Mouse (Mus musculus) ES-Bruce4 (cell line): ENCODE data around the gene Gm10134. TPM values are rescaled to one million over a fixed set of nuclear protein-coding genes. Genes with fewer than 3 reads are reported as not detected.

Source experiments
- H3K27ac ChIP-seq: 2 replicates; pipeline ENCODE4 v1.5.1; 2012; ENCODE audit warnings: low read length, inconsistent platforms; ENCODE audit not compliant: insufficient read depth
- H3K27me3 ChIP-seq: 2 replicates; pipeline ENCODE4 v1.6.1; 2012; ENCODE audit warnings: mild to moderate bottlenecking, low read length, inconsistent platforms; ENCODE audit not compliant: control insufficient read depth, poor library complexity, insufficient read depth, severe bottlenecking
- H3K36me3 ChIP-seq: 2 replicates; pipeline ENCODE4 v1.6.1; 2012; ENCODE audit warnings: inconsistent platforms, mild to moderate bottlenecking, low read length, moderate library complexity; ENCODE audit not compliant: control insufficient read depth, poor library complexity, insufficient read depth, severe bottlenecking
- H3K4me1 ChIP-seq: one replicate; pipeline ENCODE4 v1.8.1; 2011; ENCODE audit warnings: low read length; ENCODE audit not compliant: control insufficient read depth, insufficient read depth
- H3K4me3 ChIP-seq: 2 replicates; pipeline ENCODE4 v1.5.1; 2011; ENCODE audit warnings: low read depth, mild to moderate bottlenecking, low read length
- H3K9ac ChIP-seq: 2 replicates; pipeline ENCODE4 v1.6.1; 2012; ENCODE audit warnings: low read depth, mild to moderate bottlenecking, inconsistent platforms; ENCODE audit not compliant: poor library complexity, severe bottlenecking
- H3K9me3 ChIP-seq: replicated peaks from 2 replicates; pipeline ENCODE4 v1.6.1; 2012; ENCODE audit warnings: mild to moderate bottlenecking, low read length, inconsistent platforms; ENCODE audit not compliant: control insufficient read depth, poor library complexity, insufficient read depth, severe bottlenecking
- CTCF ChIP-seq: IDR thresholded peaks from one replicate; pipeline ENCODE4 v1.8.1; 2011; ENCODE audit warnings: low read depth, low read length
- EP300 ChIP-seq: IDR thresholded peaks from 2 replicates; pipeline ENCODE4 v1.6.1; 2011; ENCODE audit warnings: low read depth, low read length; ENCODE audit not compliant: insufficient read depth
- POLR2A ChIP-seq: IDR thresholded peaks from one replicate; pipeline ENCODE4 v1.8.1; 2011; ENCODE audit warnings: low read length; ENCODE audit not compliant: insufficient read depth
- polyA plus RNA-seq: library from polyadenylated mRNA; stranded (reverse); fragments of >200 nt; gene quantifications from 2 replicates; pipeline ENCODE4 v1.2.4, GENCODE M21; 2011; ENCODE audit warnings: low read depth; ENCODE audit not compliant: missing spikeins, insufficient read depth, insufficient read length

Gene Gm10134
- polyA plus RNA-seq, 1 experiment, result 2.8 TPM

DNA sequence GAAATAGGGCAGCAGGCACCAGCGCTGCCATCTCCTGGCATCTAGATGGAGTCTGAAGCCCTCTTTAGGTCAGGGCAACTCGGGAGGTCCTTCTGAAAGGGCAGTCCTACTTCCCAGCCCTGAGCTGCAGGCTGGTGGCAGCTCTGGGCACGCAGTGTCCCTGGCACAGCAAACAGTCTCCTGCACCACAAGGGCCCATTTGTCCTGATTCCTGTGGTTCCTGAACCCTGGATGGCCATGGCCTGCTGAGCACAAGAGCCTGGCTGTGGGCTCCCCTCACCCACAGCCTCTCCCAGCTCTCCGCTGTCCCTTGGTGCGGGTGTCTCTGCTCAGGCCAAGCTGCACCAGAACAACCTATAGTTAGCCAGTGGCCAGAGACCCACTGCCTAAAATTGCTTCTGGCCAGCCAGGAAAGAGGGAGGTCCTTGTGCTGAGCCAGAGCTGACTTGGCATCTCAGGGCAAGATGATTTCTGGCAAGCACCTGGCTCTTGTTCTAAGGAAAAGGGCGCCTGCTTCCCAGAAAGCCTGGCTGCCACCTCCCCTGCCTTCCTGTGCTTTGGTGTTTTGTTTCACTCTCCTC is 15.8 kb downstream of the Gm10134 start:
- TF ChIP-seq POLR2A (no peak), CTCF (no peak), EP300 (no peak)
- H3K36me3 ChIP-seq, result no peaks in the 10 kb centered on the region
- H3K27ac ChIP-seq, result no peak overlapping the region
- no peaks in the 10 kb centered on the region for H3K27me3 ChIP-seq
- no peak overlapping the region for H3K9ac ChIP-seq
- peaks cover 7% of the 10 kb centered on the region for H3K4me1 ChIP-seq
- no peak overlapping the region for H3K4me3 ChIP-seq
- no peaks in the 10 kb centered on the region for H3K9me3 ChIP-seq

DNA sequence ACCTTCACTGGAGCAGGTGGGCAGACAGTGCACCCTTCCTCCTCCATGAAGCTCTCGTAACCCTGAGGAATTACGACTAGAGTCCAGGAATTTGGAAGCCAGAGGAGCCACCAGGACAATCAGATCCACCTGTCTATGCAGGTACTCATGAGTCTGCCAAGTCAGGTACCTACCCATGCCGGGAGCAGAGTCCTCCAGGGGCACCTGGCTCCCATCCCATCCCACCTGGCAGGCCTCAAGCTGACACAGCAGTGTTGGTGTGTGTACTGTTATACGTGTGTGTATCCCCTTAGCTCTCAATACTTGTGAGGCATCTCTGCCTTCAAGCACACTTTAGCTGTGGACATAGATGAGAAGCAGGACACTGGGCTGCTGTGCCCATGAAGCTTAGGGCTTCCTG is 16.3 kb downstream of the Gm10134 start:
- H3K27ac ChIP-seq, result no peak overlapping the region
- peaks cover 7% of the 10 kb centered on the region for H3K4me1 ChIP-seq
- no peak overlapping the region for H3K9ac ChIP-seq

DNA sequence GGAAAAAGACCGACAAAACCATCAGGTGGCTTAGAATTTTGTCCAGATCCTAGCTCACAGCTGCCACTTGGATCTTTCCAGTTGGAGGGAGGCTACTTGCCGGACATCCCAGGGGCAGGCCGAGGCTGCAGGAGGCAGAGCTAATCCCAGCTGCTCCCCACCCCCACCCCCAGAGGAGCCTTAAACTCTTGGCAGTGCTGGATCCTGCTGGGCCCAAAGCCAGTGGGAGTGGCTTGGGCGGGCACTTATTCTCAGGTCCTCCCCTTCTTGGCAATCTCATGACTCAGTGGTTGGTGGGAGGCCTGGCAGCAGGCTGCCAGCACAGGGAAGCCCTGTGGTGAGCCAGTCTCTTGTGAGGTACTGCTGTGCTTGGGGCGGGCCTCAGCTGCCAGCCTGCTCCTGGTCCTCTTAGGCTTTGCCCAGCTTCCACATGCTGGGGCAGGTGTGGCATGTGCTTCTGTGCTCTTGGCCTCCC is 17.8 kb downstream of the Gm10134 start:
- TF ChIP-seq EP300 (0 out of 2 replicates have a peak, but pooled peaks have one; percentile 6), CTCF (no peak)
- H3K27me3 ChIP-seq, result no peaks in the 10 kb centered on the region
- H3K4me3 ChIP-seq, result no peak overlapping the region
- no peak overlapping the region for H3K9ac ChIP-seq
- no peaks in the 10 kb centered on the region for H3K36me3 ChIP-seq
- no peaks in the 10 kb centered on the region for H3K9me3 ChIP-seq
- H3K27ac ChIP-seq, result no peak overlapping the region
- H3K4me1 ChIP-seq, result peaks cover 4% of the 10 kb centered on the region

More for the DNA sequence above, 16.3 kb downstream of the Gm10134 start:
- Histone ChIP-seq H3K27me3 (no peaks in the 10 kb centered on the region), H3K4me3 (no peak overlapping the region), H3K9me3 (no peaks in the 10 kb centered on the region), H3K36me3 (no peaks in the 10 kb centered on the region)
- TF ChIP-seq EP300, result no peak
- no peak for TF ChIP-seq CTCF
- TF ChIP-seq POLR2A, result no peak

DNA sequence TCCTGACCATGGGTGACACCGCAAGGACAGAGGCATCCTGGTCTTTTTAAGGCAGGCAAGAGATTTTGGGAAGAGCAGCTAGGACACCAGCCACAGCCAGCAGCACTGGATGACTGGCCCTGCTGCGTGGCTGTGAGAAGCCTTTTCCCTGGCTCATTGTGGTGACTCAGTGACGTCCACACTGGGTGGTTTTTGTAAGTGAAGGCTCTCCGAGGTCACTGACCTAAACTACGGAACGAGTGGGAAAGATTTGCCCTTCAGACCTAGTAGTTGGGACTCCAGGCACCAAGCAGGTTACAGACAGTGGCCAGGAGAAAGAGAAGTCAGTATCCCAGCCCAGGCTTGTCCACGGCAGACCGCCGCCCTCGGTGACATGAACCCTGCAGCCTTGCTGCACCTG is 18.5 kb downstream of the Gm10134 start:
- H3K4me3 ChIP-seq, result no peak overlapping the region
- H3K27ac ChIP-seq, result 0 out of 2 replicates have a peak overlapping the region, but pooled peaks have one; percentile 5
- no peaks in the 10 kb centered on the region for H3K36me3 ChIP-seq
- peaks cover 2% of the 10 kb centered on the region for H3K4me1 ChIP-seq
- no peaks in the 10 kb centered on the region for H3K27me3 ChIP-seq
- no peaks in the 10 kb centered on the region for H3K9me3 ChIP-seq
- no peak for TF ChIP-seq CTCF
- no peak for TF ChIP-seq POLR2A
- no peak for TF ChIP-seq EP300
- H3K9ac ChIP-seq, result no peak overlapping the region

DNA sequence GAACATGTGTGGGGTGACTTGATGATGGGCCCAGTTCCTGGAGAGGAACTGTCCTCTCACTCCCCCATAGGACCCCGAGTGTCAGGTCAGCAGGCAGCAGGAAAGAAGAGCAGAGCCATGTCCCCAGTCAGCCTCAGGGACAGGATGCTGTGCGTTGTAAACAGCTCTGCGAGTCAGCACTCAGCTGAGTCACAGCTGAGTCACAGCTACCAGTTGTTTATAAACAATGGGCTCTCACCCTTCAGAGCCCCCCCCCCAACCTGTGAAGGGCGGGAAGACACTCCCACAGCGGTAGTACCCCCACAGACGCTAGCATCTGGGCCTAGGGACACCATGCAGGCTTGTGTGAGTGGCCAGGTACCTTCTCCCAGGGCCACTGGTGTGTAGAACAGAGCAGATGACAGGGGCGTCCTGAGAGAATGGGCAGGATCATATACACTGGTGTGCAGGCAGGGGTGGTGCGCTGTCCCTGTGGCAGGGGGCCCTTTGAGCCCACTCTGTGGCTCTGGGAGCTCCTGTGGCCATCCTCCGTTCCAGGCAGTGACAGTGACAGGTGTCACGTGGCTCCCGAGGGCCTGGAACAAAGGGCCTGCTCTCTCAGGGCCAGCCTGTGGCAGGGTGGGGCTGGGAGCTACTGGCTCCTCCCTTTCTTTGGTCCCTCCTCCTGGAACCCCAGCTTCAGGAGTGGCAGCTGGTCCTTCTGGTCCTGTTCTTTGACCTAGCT is 19.5 kb downstream of the Gm10134 start:
- TF ChIP-seq POLR2A, result no peak
- TF ChIP-seq EP300, result peak; percentile 44; the same call in 1 of the 2 replicates
- no peak for TF ChIP-seq CTCF
- no peak overlapping the region for H3K27ac ChIP-seq
- H3K27me3 ChIP-seq, result no peaks in the 10 kb centered on the region
- no peak overlapping the region for H3K4me3 ChIP-seq
- no peaks in the 10 kb centered on the region for H3K9me3 ChIP-seq
- H3K4me1 ChIP-seq, result peaks cover 1% of the 10 kb centered on the region
- no peaks in the 10 kb centered on the region for H3K36me3 ChIP-seq
- no peak overlapping the region for H3K9ac ChIP-seq
